Mouse (Mus musculus): ENCODE measurements around the gene Aff1.

- TF ChIP-seq CTCF (IDR thresholded peaks at IDR 0.05; ENCODE audit: low read depth, low read length) = no peak
- TF ChIP-seq POLR2A (IDR thresholded peaks at IDR 0.05; ENCODE audit: extremely low read depth, insufficient read depth, low read length) = no peak
Observed at GRCm38 (mm10) chr5:103665876-103666275, 26.3 kb upstream of the Aff1 start.

Measured in liver, adult 2 months (tissue).